Mouse (Mus musculus): ENCODE data around the gene Klhl18. TPM values are rescaled to one million over a fixed set of nuclear protein-coding genes. Genes with fewer than 3 reads are reported as not detected.
"Not testable (repeated sequence)": the region's sequence is repeated elsewhere in the genome, so short reads cannot be mapped to it uniquely, and the experiment has no call there.

Gene Klhl18
- polyA plus RNA-seq, 1 experiment from 2014 or later = 9.4 TPM

DNA sequence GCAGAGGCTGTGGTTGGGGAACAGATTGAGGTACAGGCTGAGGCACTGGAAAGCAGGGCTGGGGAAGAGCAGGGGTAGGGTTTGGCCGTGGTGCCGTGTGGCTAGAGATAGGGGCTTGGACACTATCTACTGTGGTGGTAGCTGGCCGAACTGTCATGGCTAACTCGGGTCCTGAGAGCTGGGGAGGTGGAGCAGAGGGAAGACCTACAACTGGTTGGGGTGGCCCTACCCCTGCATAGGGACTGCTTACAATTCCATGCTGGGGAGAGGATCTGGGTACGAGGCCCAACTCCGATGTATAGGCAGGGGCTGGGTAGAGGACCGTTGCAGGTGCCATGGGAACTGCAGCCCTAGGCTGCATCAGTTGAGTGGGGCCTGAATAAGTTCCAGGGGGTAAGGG is 88.5 kb downstream of the Klhl18 start:
- Histone ChIP-seq H3K4me2 (ENCODE audit: low read depth, severe bottlenecking) (no peak overlapping the region), H3K4me3 (ENCODE audit: low read depth, low read length) (no peak overlapping the region), H3K4me1 (ENCODE audit: control insufficient read depth, insufficient read depth, low read length) (no peaks in the 10 kb centered on the region), H3K9ac (ENCODE audit: low read length) (no peak overlapping the region), H3K27ac (replicated peaks; ENCODE audit: low read depth, low read length) (no peak overlapping the region), H3K27me3 (ENCODE audit: control insufficient read depth, insufficient read depth, low read length) (no peaks in the 10 kb centered on the region), H3K36me3 (ENCODE audit: control insufficient read depth, insufficient read depth, low read length) (peaks cover 39% of the 10 kb centered on the region), H3K9me3 (ENCODE audit: control insufficient read depth, low read length) (no peaks in the 10 kb centered on the region)
- 94% methylated on average over 7 of the region's 7 CpGs for WGBS
- DNase-seq (ENCODE audit: low spot score) (no peak), ATAC-seq (ENCODE audit: insufficient number of reproducible peaks, low FRiP score, low TSS enrichment, low read depth) (no peak)

DNA sequence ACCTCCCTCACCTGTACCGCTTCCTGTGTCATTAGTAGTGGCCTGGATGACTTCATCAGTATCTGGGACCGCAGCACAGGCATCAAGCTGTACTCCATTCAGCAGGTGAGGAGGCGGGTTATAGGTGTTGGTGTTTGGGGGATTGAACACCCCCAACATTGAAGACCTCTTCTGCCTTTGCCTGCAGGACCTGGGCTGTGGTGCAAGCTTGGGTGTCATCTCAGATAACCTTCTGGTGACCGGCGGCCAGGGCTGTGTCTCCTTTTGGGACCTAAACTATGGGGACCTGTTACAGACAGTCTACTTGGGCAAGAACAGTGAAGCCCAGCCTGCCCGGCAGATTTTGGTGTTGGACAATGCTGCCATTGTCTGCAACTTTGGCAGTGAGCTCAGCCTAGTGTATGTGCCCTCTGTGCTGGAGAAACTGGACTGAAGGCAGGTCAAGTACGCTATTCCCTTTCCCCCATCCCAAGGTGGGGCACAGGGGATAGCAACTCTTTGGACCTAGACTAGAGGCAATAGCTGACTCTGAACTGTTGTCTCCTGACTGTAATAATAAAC is 92.0 kb downstream of the Klhl18 start:
- Histone ChIP-seq H3K36me3 (ENCODE audit: control insufficient read depth, insufficient read depth, low read length) (peaks cover 40% of the 10 kb centered on the region), H3K27me3 (ENCODE audit: control insufficient read depth, insufficient read depth, low read length) (no peaks in the 10 kb centered on the region), H3K9ac (ENCODE audit: low read length) (no peak overlapping the region), H3K4me1 (ENCODE audit: control insufficient read depth, insufficient read depth, low read length) (no peaks in the 10 kb centered on the region), H3K4me2 (ENCODE audit: low read depth, severe bottlenecking) (no peak overlapping the region), H3K9me3 (ENCODE audit: control insufficient read depth, low read length) (no peaks in the 10 kb centered on the region), H3K27ac (replicated peaks; ENCODE audit: low read depth, low read length) (no peak overlapping the region), H3K4me3 (ENCODE audit: low read depth, low read length) (no peak overlapping the region)
- WGBS = 91% methylated on average over 7 of the region's 7 CpGs
- no peak for ATAC-seq (ENCODE audit: insufficient number of reproducible peaks, low FRiP score, low TSS enrichment, low read depth)
- DNase-seq (ENCODE audit: low spot score) = no peak

DNA sequence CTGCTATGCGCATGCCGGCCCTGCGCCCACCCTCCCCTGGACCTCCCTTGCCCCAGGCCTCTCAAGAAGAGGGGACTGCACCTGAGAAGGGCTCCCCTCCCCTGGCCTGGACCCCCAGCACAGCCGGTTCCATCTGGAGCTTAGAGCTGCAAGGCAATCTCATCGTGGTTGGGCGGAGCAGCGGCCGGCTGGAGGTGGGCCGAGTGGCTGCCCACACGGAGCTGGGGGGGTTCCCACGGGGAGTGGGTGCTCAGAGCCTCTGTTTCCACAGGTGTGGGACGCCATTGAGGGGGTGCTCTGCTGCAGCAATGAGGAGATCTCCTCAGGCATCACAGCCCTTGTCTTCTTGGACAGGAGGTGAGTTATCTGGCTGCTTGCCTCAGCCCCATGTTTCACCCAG is 95.2 kb downstream of the Klhl18 start:
- ATAC-seq (ENCODE audit: insufficient number of reproducible peaks, low FRiP score, low TSS enrichment, low read depth) (no peak), DNase-seq (ENCODE audit: low spot score) (no peak)
- Histone ChIP-seq H3K4me2 (ENCODE audit: low read depth, severe bottlenecking) (no peak overlapping the region), H3K9me3 (ENCODE audit: control insufficient read depth, low read length) (no peaks in the 10 kb centered on the region), H3K9ac (ENCODE audit: low read length) (no peak overlapping the region), H3K4me3 (ENCODE audit: low read depth, low read length) (no peak overlapping the region), H3K4me1 (ENCODE audit: control insufficient read depth, insufficient read depth, low read length) (no peaks in the 10 kb centered on the region), H3K27ac (replicated peaks; ENCODE audit: low read depth, low read length) (no peak overlapping the region), H3K36me3 (ENCODE audit: control insufficient read depth, insufficient read depth, low read length) (peaks cover 24% of the 10 kb centered on the region), H3K27me3 (ENCODE audit: control insufficient read depth, insufficient read depth, low read length) (no peaks in the 10 kb centered on the region)
- 83% methylated on average over 12 of the region's 12 CpGs for WGBS

DNA sequence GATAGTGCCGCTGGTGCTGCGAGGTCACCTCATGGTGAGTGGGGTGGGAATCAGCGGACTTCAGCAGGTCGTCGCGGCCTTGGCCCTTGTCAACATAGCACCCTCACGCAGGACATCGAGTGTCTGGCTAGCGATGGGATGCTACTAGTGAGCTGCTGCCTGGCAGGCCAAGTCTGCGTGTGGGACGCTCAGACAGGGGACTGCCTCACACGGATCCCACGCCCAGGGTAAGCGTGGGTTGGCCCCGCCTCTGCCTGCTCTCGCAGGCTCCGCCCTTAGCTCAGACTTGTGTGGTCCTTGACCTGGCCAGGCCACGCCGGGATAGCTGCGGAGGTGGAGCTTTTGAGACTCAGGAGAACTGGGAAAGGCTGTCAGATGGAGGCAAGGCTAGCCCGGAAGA is 95.8 kb downstream of the Klhl18 start:
- ATAC-seq (ENCODE audit: insufficient number of reproducible peaks, low FRiP score, low TSS enrichment, low read depth) (peak; percentile 33; the same call in 1 of the 2 replicates), DNase-seq (ENCODE audit: low spot score) (no peak)
- Histone ChIP-seq H3K27me3 (ENCODE audit: control insufficient read depth, insufficient read depth, low read length) (no peaks in the 10 kb centered on the region), H3K4me2 (ENCODE audit: low read depth, severe bottlenecking) (no peak overlapping the region; the same call in 1 of the 2 replicates), H3K4me3 (ENCODE audit: low read depth, low read length) (no peak overlapping the region), H3K27ac (replicated peaks; ENCODE audit: low read depth, low read length) (no peak overlapping the region), H3K9ac (ENCODE audit: low read length) (no peak overlapping the region), H3K36me3 (ENCODE audit: control insufficient read depth, insufficient read depth, low read length) (peaks cover 18% of the 10 kb centered on the region; the same call in 1 of the 2 replicates), H3K9me3 (ENCODE audit: control insufficient read depth, low read length) (no peaks in the 10 kb centered on the region), H3K4me1 (ENCODE audit: control insufficient read depth, insufficient read depth, low read length) (no peaks in the 10 kb centered on the region)
- WGBS = 34% methylated on average over 21 of the region's 21 CpGs

DNA sequence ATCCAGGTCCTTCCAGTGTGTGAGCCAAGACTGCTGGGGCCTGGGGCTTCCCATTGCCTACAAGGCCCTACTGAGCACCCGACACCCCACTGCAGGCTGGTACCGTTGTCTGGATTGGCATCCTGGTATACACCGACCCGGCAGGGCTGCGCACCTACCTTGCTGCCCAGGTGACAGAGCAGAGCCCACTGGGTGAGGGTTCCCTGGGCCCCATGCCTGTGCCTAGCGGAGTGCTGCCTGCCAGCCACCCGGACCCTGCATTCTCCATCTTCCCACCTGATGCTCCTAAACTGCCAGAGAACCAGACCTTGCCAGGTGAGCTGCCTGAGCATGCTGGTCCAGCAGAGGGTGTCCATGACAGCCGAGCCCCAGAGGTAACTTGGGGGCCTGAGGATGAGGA is 97.1 kb downstream of the Klhl18 start:
- H3K4me2 ChIP-seq (ENCODE audit: low read depth, severe bottlenecking) = no peak overlapping the region
- H3K27me3 ChIP-seq (ENCODE audit: control insufficient read depth, insufficient read depth, low read length) = no peaks in the 10 kb centered on the region
- no peaks in the 10 kb centered on the region for H3K4me1 ChIP-seq (ENCODE audit: control insufficient read depth, insufficient read depth, low read length)
- no peak for ATAC-seq (ENCODE audit: insufficient number of reproducible peaks, low FRiP score, low TSS enrichment, low read depth)
- H3K36me3 ChIP-seq (ENCODE audit: control insufficient read depth, insufficient read depth, low read length) = peaks cover 17% of the 10 kb centered on the region; the same call in 1 of the 2 replicates
- no peak overlapping the region for H3K4me3 ChIP-seq (ENCODE audit: low read depth, low read length)
- DNase-seq (ENCODE audit: low spot score) = no peak
- 94% methylated on average over 8 of the region's 8 CpGs for WGBS
- H3K9me3 ChIP-seq (ENCODE audit: control insufficient read depth, low read length) = no peaks in the 10 kb centered on the region
- H3K9ac ChIP-seq (ENCODE audit: low read length) = no peak overlapping the region
- H3K27ac ChIP-seq (replicated peaks; ENCODE audit: low read depth, low read length) = no peak overlapping the region

DNA sequence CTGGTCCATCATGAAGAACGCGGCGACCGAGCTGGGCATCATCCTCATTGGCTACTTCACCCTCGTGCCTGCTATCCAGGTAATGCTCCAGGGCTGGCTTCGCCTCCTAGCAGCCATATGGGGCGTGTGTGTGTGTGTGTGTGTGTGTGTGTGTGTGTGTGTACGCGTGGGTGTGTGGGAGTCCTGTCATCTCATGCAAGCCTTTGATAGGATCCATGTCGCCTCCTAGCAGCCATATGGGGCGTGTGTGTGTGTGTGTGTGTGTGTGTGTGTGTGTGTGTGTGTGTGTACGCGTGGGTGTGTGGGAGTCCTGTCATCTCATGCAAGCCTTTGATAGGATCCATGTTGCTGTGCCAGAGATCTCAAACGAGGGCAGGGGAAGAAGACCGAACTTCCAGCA is 98.8 kb downstream of the Klhl18 start:
- H3K9ac ChIP-seq (ENCODE audit: low read length); H3K4me1 ChIP-seq (ENCODE audit: control insufficient read depth, insufficient read depth, low read length); H3K27ac ChIP-seq (replicated peaks; ENCODE audit: low read depth, low read length); H3K27me3 ChIP-seq (ENCODE audit: control insufficient read depth, insufficient read depth, low read length); H3K4me3 ChIP-seq (ENCODE audit: low read depth, low read length); ATAC-seq (ENCODE audit: insufficient number of reproducible peaks, low FRiP score, low TSS enrichment, low read depth); DNase-seq (ENCODE audit: low spot score); H3K9me3 ChIP-seq (ENCODE audit: control insufficient read depth, low read length); H3K4me2 ChIP-seq (ENCODE audit: low read depth, severe bottlenecking): not testable (repeated sequence)
- peaks cover 15% of the 10 kb centered on the region; the same call in 1 of the 2 replicates for H3K36me3 ChIP-seq (ENCODE audit: control insufficient read depth, insufficient read depth, low read length)
- WGBS = 93% methylated on average over 15 of the region's 15 CpGs

Other genes with a start within 250 kb of the Klhl18 start
- 0.32 and 0.35 TPM in 2 replicates for gene Cspg5, start 232.9 kb downstream of the Klhl18 start, polyA plus RNA-seq (2014; fragmentation: Nextera tagmentation; extraction: Ambion mirVana)
- gene Elp6, start 171.5 kb downstream of the Klhl18 start, polyA plus RNA-seq (2014; fragmentation: Nextera tagmentation; extraction: Ambion mirVana) = 41.5 and 44.7 TPM in 2 replicates
- gene Scap, start 143.4 kb downstream of the Klhl18 start, polyA plus RNA-seq (2014; fragmentation: Nextera tagmentation; extraction: Ambion mirVana) = 22.1 and 23.9 TPM in 2 replicates
- 16.6 and 18.6 TPM in 2 replicates for gene Ptpn23, start 68.5 kb downstream of the Klhl18 start, polyA plus RNA-seq (2014; fragmentation: Nextera tagmentation; extraction: Ambion mirVana)
- 0.47 and 0.48 TPM in 2 replicates for gene Ngp, start 56.9 kb downstream of the Klhl18 start, polyA plus RNA-seq (2014; fragmentation: Nextera tagmentation; extraction: Ambion mirVana)
- gene Kif9, start 264 bp upstream of the Klhl18 start, polyA plus RNA-seq (2014; fragmentation: Nextera tagmentation; extraction: Ambion mirVana) = 0.35 and 0.57 TPM in 2 replicates
- gene Setd2, start 55.9 kb upstream of the Klhl18 start, polyA plus RNA-seq (2014; fragmentation: Nextera tagmentation; extraction: Ambion mirVana) = 55.6 and 56.3 TPM in 2 replicates
- gene Nradd, start 147.8 kb upstream of the Klhl18 start, polyA plus RNA-seq (2014; fragmentation: Nextera tagmentation; extraction: Ambion mirVana) = 28.3 and 36.5 TPM in 2 replicates
- 0.35 and 0.53 TPM in 2 replicates for gene Nbeal2, start 177.5 kb upstream of the Klhl18 start, polyA plus RNA-seq (2014; fragmentation: Nextera tagmentation; extraction: Ambion mirVana)
- gene Ccdc12, start 179.8 kb upstream of the Klhl18 start, polyA plus RNA-seq (2014; fragmentation: Nextera tagmentation; extraction: Ambion mirVana) = 147 and 150 TPM in 2 replicates